Mouse (Mus musculus) E14TG2a.4 (cell line): ENCODE results near the gene N4bp3.
"Not testable (repeated sequence)": the region's sequence is repeated elsewhere in the genome, so short reads cannot be mapped to it uniquely, and the experiment has no call there.

Experiments used
- CTCF ChIP-seq: conservative IDR thresholded peaks from 2 replicates; pipeline ENCODE4 v1.5.1; 2014; ENCODE audit warnings: low read length
- NANOG ChIP-seq: IDR thresholded peaks from 2 replicates; pipeline ENCODE4 v1.6.1; 2014; ENCODE audit warnings: borderline replicate concordance, low read length, mixed read lengths

DNA sequence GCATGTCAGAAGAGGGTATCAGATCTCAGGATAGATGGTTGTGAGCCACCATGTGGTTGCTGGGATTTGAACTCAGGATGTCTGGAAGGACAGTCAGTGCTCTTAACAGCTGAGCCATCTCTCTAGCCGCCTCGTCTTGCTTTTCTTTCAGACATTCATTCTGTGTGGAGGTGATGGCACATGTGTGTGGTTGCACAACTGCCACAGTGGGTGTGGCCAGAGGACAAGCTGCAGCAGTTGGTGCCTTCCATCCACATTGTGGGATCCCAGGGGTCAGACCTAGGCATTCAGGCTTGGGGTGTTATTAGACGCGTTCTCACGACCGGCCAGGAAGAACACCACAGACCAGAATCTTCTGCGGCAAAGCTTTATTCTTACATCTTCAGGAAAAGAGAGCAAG, 14.1 kb upstream of the N4bp3 start:
- not testable (repeated sequence) for TF ChIP-seq CTCF, NANOG
